Mouse (Mus musculus) forebrain, embryonic 16.5 days (tissue): ENCODE results near the gene Plet1. TPM values are rescaled to one million over a fixed set of nuclear protein-coding genes. Genes with fewer than 3 reads are reported as not detected.

Source experiments
- ATAC-seq: fragments of 200-750 bp; cut with Nextera tagmentation; 2 replicates; pipeline ENCODE4 v1.8.0; 2017; ENCODE audit warnings: mild to moderate bottlenecking, moderate library complexity
- H3K27ac ChIP-seq: fragments of 300-500 bp; sonication (generic); 2 replicates; pipeline ENCODE4 v1.5.1; 2014; ENCODE audit warnings: low read length, control low read depth
- H3K27me3 ChIP-seq: fragments of 300-500 bp; sonication (generic); replicated peaks from 2 replicates; pipeline ENCODE4 v1.6.1; 2014; ENCODE audit warnings: low read length; ENCODE audit not compliant: control insufficient read depth, insufficient read depth
- H3K36me3 ChIP-seq: fragments of 300-500 bp; sonication (generic); 2 replicates; pipeline ENCODE4 v1.6.1; 2014; ENCODE audit not compliant: control insufficient read depth, insufficient read depth
- H3K4me1 ChIP-seq: fragments of 300-500 bp; sonication (generic); replicated peaks from 2 replicates; pipeline ENCODE4 v1.6.1; 2014; ENCODE audit warnings: low read length; ENCODE audit not compliant: control insufficient read depth, insufficient read depth
- H3K4me2 ChIP-seq: fragments of 300-500 bp; sonication (generic); 2 replicates; pipeline ENCODE4 v1.6.1; 2014; ENCODE audit warnings: mild to moderate bottlenecking, low read length, control low read depth
- H3K4me3 ChIP-seq: fragments of 300-500 bp; sonication (generic); replicated peaks from 2 replicates; pipeline ENCODE4 v1.5.1; 2014; ENCODE audit warnings: mild to moderate bottlenecking, low read length, control low read depth
- H3K9ac ChIP-seq: fragments of 300-500 bp; sonication (generic); replicated peaks from 2 replicates; pipeline ENCODE4 v1.6.1; 2014; ENCODE audit warnings: low read depth, low read length, control low read depth
- H3K9me3 ChIP-seq: fragments of 300-500 bp; sonication (generic); 2 replicates; pipeline ENCODE4 v1.6.1; 2016; ENCODE audit warnings: low read length; ENCODE audit not compliant: control insufficient read depth
- WGBS: fragments of 180-500 bp; shearing (Covaris S2); extraction: QIAGEN DNeasy Blood & Tissue Kit; methylation state at CpG from one replicate; pipeline ENCODE4 v1.1.7; 2014; 5-methylcytosine and 5-hydroxymethylcytosine counted together
- polyA plus RNA-seq: library from polyadenylated mRNA; unstranded; fragments of >200 nt; fragmentation: Nextera tagmentation; extraction: Ambion mirVana; gene quantifications from 2 replicates; pipeline ENCODE4 v1.2.1, GENCODE M21; 2015

Gene Plet1
- 0.22 and 0.44 TPM in 2 replicates for polyA plus RNA-seq

DNA sequence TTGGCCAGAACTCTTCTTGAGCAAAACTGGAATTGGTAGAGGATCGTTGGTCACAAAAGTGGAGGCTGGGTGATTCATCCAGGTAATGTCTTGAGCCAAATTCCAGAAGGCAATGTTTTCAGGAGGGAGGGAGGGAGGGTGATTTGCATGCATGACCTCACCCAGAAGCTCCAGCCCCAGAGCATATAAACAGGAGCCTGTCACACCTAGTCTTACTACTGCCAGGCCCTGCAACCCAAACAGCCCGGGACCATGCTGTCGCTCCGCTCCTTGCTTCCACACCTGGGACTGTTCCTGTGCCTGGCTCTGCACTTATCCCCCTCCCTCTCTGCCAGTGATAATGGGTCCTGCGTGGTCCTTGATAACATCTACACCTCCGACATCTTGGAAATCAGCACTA lies at the start of gene Plet1:
Gene Plet1 (plus strand): TSS at position 215 of the 400 bp plus-strand sequence.
- H3K4me2 ChIP-seq, result no peak within 1 kb of the TSS
- H3K9ac ChIP-seq, result no peak within 1 kb of the TSS
- H3K4me3 ChIP-seq, result no peak within 1 kb of the TSS
- H3K4me1 ChIP-seq, result 0 out of 2 replicates have a peak, but pooled peaks cover 2% of the 10 kb centered on the region
- H3K27me3 ChIP-seq, result no peaks in the 10 kb centered on the region
- H3K36me3 ChIP-seq, result no peaks in the 10 kb centered on the region
- ATAC-seq, result no peak
- H3K9me3 ChIP-seq, result no peaks in the 10 kb centered on the region
- H3K27ac ChIP-seq, result no peak within 1 kb of the TSS
- 91% methylated on average over 6 of the region's 6 CpGs for WGBS

DNA sequence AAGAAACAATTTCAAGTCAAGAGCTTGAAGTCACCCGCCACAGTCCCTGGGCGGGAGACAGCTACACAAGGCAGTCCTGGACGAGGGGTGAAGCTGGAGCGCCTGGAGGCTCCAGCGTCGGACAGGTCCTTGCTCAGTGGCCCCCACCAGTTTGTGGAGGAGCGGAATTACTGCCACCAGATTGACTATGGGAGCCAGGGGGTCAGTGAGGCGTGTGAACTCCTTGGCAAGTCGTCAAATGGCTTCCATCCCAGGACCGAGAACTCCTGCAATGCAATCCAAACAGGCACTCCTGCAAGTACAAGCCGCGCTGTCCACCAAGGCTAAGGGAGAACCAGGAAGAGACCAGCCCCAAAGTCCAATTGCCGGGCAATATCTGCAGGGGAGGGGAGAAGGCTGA lies 45.3 kb upstream of the Plet1 start:
- Histone ChIP-seq H3K36me3 (no peaks in the 10 kb centered on the region), H3K9me3 (no peaks in the 10 kb centered on the region), H3K9ac (no peak overlapping the region), H3K27ac (no peak overlapping the region), H3K4me3 (no peak overlapping the region), H3K4me1 (peaks cover 12% of the 10 kb centered on the region), H3K4me2 (no peak overlapping the region), H3K27me3 (no peaks in the 10 kb centered on the region)
- 43% methylated on average over 13 of the region's 13 CpGs for WGBS
- ATAC-seq, result no peak

DNA sequence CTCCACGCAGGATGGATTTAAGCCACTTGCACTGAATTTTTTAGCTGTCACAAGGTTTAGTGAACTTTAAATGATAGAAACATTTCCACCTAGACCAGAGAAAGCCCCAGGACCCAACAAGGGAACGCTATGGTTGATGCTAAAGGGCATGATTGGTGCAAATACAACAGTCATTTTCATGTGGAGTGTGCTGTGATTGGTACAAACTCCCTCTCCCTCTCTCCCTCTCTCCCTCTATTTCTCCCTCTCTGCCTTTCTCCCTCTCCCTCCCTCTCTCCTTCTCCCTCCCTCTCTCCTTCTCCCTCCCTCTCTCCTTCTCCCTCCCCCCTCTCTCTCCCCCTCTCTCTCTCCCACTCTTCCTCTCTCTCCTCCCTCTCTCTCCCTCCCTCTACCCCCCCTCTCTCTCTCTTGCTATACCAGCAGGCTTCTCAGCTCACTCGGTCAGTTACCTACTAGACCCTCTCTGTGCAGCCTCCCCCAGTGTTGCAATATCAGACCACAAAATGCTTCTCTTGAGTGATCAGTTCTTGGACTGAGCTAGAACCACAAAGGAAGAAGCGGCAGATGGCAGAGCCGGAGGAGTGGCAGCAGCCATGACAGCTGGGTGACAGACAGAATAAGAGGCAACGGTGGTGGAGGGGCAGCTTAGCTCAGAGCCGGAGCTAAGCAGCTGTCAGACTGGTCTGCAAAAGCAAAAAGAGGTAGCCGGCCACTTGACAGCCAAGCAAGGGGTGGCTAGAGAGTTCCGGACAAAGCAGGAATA lies 42.7 kb upstream of the Plet1 start:
- no peaks in the 10 kb centered on the region for H3K9me3 ChIP-seq
- no peaks in the 10 kb centered on the region for H3K36me3 ChIP-seq
- H3K4me3 ChIP-seq, result peak overlapping the region; percentile 21
- no peaks in the 10 kb centered on the region for H3K27me3 ChIP-seq
- H3K27ac ChIP-seq, result peak overlapping the region; percentile 88
- peak; percentile 92 for ATAC-seq
- H3K4me1 ChIP-seq, result peaks cover 12% of the 10 kb centered on the region
- peak overlapping the region; percentile 39 for H3K9ac ChIP-seq
- peak overlapping the region; percentile 47 for H3K4me2 ChIP-seq
- WGBS, result 34% methylated on average over 9 of the region's 9 CpGs

DNA sequence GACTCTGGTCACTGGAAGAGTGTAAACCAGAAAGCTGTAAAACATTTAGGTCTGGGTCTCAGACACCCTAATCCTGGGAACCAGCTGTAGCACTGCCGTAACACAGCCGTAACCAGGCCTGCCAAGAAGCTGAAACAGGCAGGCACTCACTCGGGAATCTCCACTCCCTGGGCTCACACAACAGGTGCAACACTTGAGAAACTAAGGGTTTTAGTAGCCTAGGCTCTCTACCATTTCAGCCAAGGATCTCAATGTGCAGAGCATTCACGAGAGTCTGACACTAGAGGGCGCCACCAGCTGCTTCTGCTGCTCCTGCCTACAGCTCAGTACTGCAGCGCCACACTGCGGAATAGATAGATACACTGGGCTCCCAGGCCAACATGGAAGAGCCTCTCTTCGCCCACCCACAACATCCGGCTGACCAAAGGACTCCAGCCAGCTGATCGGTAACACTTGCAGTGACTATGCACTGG lies 42.0 kb upstream of the Plet1 start:
- ATAC-seq, result peak; percentile 65
- peak overlapping the region; percentile 47 for H3K4me2 ChIP-seq
- WGBS, result 13% methylated on average over 10 of the region's 10 CpGs
- H3K36me3 ChIP-seq, result no peaks in the 10 kb centered on the region
- H3K9me3 ChIP-seq, result no peaks in the 10 kb centered on the region
- peak overlapping the region; percentile 88 for H3K27ac ChIP-seq
- H3K27me3 ChIP-seq, result no peaks in the 10 kb centered on the region
- peak overlapping the region; percentile 39 for H3K9ac ChIP-seq
- H3K4me1 ChIP-seq, result peaks cover 12% of the 10 kb centered on the region
- peak overlapping the region; percentile 21 for H3K4me3 ChIP-seq

DNA sequence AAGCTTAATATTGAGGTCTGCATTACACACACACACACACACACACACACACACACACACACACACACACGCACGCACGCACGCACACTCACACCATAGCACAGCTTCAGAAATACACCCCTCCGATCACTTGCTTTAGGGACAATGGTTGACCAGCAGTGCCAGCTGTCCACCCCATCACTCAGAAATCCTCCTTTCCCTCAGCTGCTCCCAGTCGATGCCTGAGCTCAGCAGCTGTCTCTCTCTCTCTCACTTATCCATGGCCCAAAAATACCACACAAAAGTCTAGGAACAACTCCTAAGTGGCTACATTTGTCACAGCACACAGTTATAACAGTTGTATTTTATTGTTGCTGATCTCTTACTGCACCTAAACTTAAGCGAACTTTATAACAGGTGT lies 36.7 kb upstream of the Plet1 start:
- no peak overlapping the region for H3K4me2 ChIP-seq
- no peak overlapping the region for H3K27ac ChIP-seq
- no peak for ATAC-seq
- peaks cover under 1% of the 10 kb centered on the region; the same call in 1 of the 2 replicates for H3K4me1 ChIP-seq
- WGBS, result 84% methylated on average over 7 of the region's 7 CpGs
- no peaks in the 10 kb centered on the region for H3K36me3 ChIP-seq
- no peaks in the 10 kb centered on the region for H3K9me3 ChIP-seq
- no peak overlapping the region for H3K9ac ChIP-seq
- no peak overlapping the region for H3K4me3 ChIP-seq
- H3K27me3 ChIP-seq, result no peaks in the 10 kb centered on the region

DNA sequence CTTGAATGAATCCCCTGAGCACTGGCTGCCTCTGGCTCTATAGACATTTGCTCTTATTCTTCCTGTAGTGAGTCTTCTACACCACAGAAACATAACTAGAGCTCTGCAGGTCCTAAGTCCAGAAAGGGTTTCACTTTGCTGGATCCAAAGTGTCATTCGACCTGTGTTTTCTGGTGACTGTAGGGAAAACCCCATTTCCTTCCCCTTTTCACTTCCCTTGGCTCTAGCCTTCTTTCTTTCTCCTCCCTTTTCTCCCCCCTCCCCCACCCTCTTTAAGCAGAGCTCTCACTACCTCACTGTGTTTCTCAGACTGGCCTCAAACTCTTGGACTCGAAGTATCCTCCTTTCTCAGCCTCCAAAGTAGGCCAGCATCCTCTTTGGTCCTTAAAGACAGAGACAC lies 34.8 kb upstream of the Plet1 start:
- H3K9me3 ChIP-seq, result no peaks in the 10 kb centered on the region
- ATAC-seq, result no peak
- WGBS, result 59% methylated on average over 2 of the region's 2 CpGs
- H3K4me3 ChIP-seq, result no peak overlapping the region
- no peak overlapping the region for H3K9ac ChIP-seq
- H3K36me3 ChIP-seq, result no peaks in the 10 kb centered on the region
- H3K4me2 ChIP-seq, result no peak overlapping the region
- no peaks in the 10 kb centered on the region for H3K27me3 ChIP-seq
- H3K4me1 ChIP-seq, result 0 out of 2 replicates have a peak, but pooled peaks cover 3% of the 10 kb centered on the region
- H3K27ac ChIP-seq, result no peak overlapping the region

DNA sequence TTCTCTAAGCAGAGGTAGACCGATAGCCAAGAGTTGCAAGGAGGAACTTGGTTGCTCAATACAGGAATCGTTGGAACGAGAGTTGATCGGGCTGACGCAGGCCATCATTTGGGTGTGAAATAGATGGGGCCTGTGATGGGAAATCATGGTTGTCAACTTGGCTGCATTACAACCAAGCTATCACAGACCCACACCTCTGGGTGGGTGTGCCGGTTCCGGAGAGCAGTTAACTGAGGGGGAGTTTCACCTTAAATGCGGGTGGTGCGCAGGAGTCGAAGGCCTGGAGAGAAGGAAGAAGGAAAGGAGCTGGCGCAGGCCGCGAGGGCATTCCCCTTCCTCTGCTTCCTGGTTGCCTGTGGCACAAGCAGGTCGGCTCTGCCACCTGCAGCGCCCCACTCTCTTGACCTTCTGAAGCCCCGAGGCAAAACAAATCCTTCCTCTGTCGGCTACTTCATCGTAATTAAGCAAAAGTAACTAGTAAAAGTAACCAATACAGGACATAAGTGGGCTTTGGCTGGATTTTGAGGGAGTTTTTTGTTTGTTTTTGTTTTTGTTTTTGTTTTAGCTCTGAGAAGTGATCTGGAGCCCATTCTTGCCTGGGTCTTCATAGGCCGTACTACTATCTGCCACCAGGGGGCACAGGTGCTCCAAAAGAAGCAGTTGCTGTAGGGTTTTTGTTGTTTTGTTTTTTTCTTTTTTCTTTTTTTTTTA lies 31.7 kb upstream of the Plet1 start:
- Histone ChIP-seq H3K9ac (no peak overlapping the region), H3K36me3 (no peaks in the 10 kb centered on the region), H3K9me3 (no peaks in the 10 kb centered on the region), H3K27ac (no peak overlapping the region), H3K27me3 (no peaks in the 10 kb centered on the region), H3K4me1 (0 out of 2 replicates have a peak, but pooled peaks cover 3% of the 10 kb centered on the region), H3K4me3 (no peak overlapping the region), H3K4me2 (peak overlapping the region; percentile 31; the same call in 1 of the 2 replicates)
- no peak for ATAC-seq
- WGBS, result 43% methylated on average over 19 of the region's 19 CpGs

DNA sequence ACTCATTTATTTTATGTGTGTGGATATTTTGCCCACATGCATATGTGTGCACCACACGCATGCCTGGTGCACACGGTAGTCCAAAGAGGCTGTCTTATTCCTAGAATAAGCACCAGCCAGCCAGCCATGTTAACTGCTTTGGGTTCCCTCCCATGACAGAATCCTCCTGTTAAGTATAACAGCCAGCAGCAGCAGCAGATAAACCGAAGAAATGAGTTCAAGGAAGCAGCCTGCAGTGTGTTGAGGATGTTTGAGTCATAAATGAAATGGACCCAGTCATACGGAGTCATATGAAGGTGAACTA lies 31.2 kb upstream of the Plet1 start:
- H3K9me3 ChIP-seq, result no peaks in the 10 kb centered on the region
- no peak overlapping the region for H3K4me3 ChIP-seq
- H3K27me3 ChIP-seq, result no peaks in the 10 kb centered on the region
- no peak overlapping the region for H3K4me2 ChIP-seq
- 0 out of 2 replicates have a peak, but pooled peaks cover 3% of the 10 kb centered on the region for H3K4me1 ChIP-seq
- no peak overlapping the region for H3K27ac ChIP-seq
- no peak for ATAC-seq
- no peaks in the 10 kb centered on the region for H3K36me3 ChIP-seq
- 38% methylated on average over 4 of the region's 4 CpGs for WGBS
- H3K9ac ChIP-seq, result no peak overlapping the region

DNA sequence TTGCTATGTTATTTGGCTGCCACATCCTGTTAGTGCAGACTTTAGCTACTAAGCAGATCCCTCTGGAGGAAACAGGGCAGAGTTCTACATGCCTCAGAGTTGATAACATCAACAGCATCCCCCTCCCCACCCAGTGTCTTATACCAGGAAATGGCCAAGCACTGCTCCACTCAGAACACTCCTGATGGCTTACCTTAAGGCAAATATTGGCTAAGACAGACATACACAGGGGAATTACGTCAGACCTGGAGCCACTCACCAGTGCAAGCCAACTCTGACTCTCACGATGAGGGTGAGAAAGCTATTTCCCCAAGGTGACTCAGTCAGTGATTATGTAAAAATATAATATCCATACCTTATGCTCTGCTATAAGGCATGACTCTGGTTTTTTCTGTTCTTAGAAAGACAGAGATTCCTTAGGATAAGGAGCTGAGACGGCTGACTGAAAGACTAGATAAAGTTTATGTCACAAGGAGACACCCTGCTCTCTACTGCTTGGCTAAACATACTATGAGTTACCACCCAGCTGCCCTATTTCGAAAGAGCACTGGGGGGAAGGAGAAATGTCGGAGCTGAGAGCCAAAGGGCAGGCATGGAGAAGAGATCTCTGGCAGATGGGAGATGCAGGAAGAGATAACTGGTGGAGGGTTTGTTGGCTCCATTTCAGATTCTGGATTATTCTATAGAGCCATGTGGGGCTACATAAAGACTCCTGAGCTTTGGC lies 23.8 kb upstream of the Plet1 start:
- no peak overlapping the region for H3K27ac ChIP-seq
- H3K36me3 ChIP-seq, result no peaks in the 10 kb centered on the region
- H3K9ac ChIP-seq, result no peak overlapping the region
- H3K27me3 ChIP-seq, result no peaks in the 10 kb centered on the region
- no peaks in the 10 kb centered on the region for H3K4me1 ChIP-seq
- H3K9me3 ChIP-seq, result no peaks in the 10 kb centered on the region
- WGBS, result 90% methylated on average over 5 of the region's 5 CpGs
- no peak for ATAC-seq
- no peak overlapping the region for H3K4me2 ChIP-seq
- no peak overlapping the region for H3K4me3 ChIP-seq
